Mouse (Mus musculus) forebrain, embryonic 14.5 days (tissue): ENCODE measurements around the gene AI661453. TPM values are rescaled to one million over a fixed set of nuclear protein-coding genes. Genes with fewer than 3 reads are reported as not detected.
A peak's percentile ranks its signal among the peaks of the same experiment; 100 is the strongest.

Experiments used
- ATAC-seq: fragments of 200-750 bp; cut with Nextera tagmentation; 2 replicates; pipeline ENCODE4 v1.8.0; 2017; ENCODE audit warnings: mild to moderate bottlenecking, moderate library complexity
- DNase-seq: peaks from one replicate; pipeline ENCODE4 v3.0.0-alpha.2; 2015; ENCODE audit warnings: low spot score
- H3K27ac ChIP-seq: fragments of 300-500 bp; sonication (generic); 2 replicates; pipeline ENCODE4 v1.5.1; 2014; ENCODE audit warnings: low read depth, mild to moderate bottlenecking, control low read depth, low read length, moderate library complexity
- H3K27me3 ChIP-seq: fragments of 300-500 bp; sonication (generic); replicated peaks from 2 replicates; pipeline ENCODE4 v1.6.1; 2014; ENCODE audit warnings: low read length, control low read depth, mixed read lengths; ENCODE audit not compliant: control insufficient read depth, insufficient read depth
- H3K36me3 ChIP-seq: fragments of 300-500 bp; sonication (generic); 2 replicates; pipeline ENCODE4 v1.6.1; 2014; ENCODE audit warnings: low read length, control low read depth; ENCODE audit not compliant: control insufficient read depth, insufficient read depth
- H3K4me1 ChIP-seq: fragments of 300-500 bp; sonication (generic); 2 replicates; pipeline ENCODE4 v1.6.1; 2014; ENCODE audit warnings: antibody characterized with exemption, low read length, control low read depth; ENCODE audit not compliant: control insufficient read depth, insufficient read depth
- H3K4me2 ChIP-seq: fragments of 300-500 bp; sonication (generic); 2 replicates; pipeline ENCODE4 v1.6.1; 2014; ENCODE audit warnings: mild to moderate bottlenecking, control low read depth, low read length
- H3K4me3 ChIP-seq: fragments of 300-500 bp; sonication (generic); 2 replicates; pipeline ENCODE4 v1.5.1; 2014; ENCODE audit warnings: low read depth, low read length, control low read depth
- H3K9ac ChIP-seq: fragments of 300-500 bp; sonication (generic); 2 replicates; pipeline ENCODE4 v1.6.1; 2014; ENCODE audit warnings: mild to moderate bottlenecking, low read length, control low read depth, moderate library complexity
- H3K9me3 ChIP-seq: fragments of 300-500 bp; sonication (generic); replicated peaks from 2 replicates; pipeline ENCODE4 v1.6.1; 2016; ENCODE audit warnings: low read length, control low read depth, mixed read lengths; ENCODE audit not compliant: control insufficient read depth
- WGBS: fragments of 180-500 bp; shearing (Covaris S2); extraction: QIAGEN DNeasy Blood & Tissue Kit; methylation state at CpG from one replicate; pipeline ENCODE4 v1.1.7; 2014; 5-methylcytosine and 5-hydroxymethylcytosine counted together
- polyA plus RNA-seq: library from polyadenylated mRNA; unstranded; fragments of >200 nt; fragmentation: Nextera tagmentation; extraction: Ambion mirVana; gene quantifications from 2 replicates; pipeline ENCODE4 v1.2.1, GENCODE M21; 2014

The AI661453 gene
- polyA plus RNA-seq, 1 experiment from 2014 or later, result 0.18 TPM

DNA sequence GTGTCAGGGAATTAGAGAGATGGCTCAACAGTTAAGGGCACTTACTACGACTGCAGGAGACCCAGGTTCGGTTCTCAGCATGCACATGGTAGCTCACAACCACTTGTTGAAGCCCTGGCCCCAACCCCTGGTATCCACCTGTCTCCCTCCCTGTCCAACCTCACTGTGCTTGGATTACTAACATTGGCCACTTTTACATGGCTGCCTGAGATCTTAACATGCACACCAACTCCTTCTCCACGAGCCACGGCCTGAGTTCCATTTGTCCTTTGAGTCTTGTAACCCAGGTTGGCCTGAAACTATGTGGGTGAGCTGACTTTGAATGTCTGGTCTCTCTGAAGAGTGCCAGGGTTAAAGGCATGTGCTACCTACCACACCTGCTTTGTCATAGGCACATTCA, 70.3 kb downstream of the AI661453 start:
- DNase-seq (no peak), ATAC-seq (no peak)
- H3K9me3 ChIP-seq, result no peaks in the 10 kb centered on the region
- 91% methylated on average over 4 of the region's 4 CpGs for WGBS
- H3K27me3 ChIP-seq, result no peaks in the 10 kb centered on the region
- no peak overlapping the region for H3K27ac ChIP-seq
- H3K36me3 ChIP-seq, result no peaks in the 10 kb centered on the region
- H3K4me2 ChIP-seq, result no peak overlapping the region
- H3K9ac ChIP-seq, result no peak overlapping the region
- H3K4me1 ChIP-seq, result no peaks in the 10 kb centered on the region; the same call in 1 of the 2 replicates
- no peak overlapping the region for H3K4me3 ChIP-seq

DNA sequence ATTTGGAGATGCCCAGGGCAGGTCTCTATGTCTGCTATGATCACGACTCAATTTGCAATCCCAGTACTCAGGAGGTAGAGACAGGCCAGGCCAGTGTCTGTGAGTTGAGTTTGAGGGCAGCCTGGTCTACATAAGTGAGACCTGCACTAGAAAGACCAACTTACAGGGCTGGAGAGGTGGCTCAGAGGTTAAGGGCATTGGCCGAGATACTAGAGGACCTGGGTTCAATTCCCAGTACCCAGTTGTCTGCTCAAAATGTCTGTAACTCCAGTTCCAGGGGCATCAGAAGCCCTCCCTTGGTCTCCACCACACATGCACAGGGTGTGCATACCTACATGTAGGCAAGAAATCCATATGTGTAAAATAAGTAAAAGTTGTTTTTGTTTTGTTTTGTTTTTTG, 71.1 kb downstream of the AI661453 start:
- Histone ChIP-seq H3K27me3 (no peaks in the 10 kb centered on the region), H3K27ac (no peak overlapping the region), H3K4me1 (no peaks in the 10 kb centered on the region; the same call in 1 of the 2 replicates), H3K4me2 (no peak overlapping the region), H3K9me3 (no peaks in the 10 kb centered on the region), H3K9ac (no peak overlapping the region), H3K36me3 (no peaks in the 10 kb centered on the region), H3K4me3 (no peak overlapping the region)
- DNase-seq (no peak), ATAC-seq (no peak)
- WGBS, result 89% methylated on average over 2 of the region's 2 CpGs

DNA sequence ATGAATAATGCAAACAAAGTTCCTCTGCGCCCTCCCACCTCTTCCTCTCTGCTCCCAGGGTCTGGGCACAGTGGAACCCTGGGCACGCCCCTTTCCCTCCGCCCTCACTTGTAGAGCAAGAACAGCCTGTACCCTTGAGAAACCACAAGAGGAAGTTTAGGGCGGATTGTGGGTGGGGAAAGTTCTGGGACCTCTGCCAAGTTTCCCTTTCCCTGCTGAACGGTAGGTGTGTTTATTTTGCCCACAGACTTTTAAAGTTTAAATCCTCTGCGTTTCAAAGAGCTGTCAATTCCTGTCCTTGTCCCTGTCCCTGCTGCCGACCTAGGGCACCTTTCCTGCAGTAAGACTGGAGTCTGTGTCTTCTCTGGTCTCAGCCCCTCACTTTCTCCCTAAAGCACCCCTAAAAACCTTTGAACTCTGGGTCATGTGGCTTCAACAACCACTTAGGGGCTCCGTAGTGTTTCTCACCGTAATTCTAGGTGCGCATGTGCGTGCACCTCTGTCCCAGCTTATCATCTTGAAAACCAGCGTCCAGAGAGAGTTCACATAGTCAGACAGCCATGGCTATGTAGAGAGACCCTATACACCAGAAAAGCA, 71.7 kb downstream of the AI661453 start:
- H3K4me3 ChIP-seq, result no peak overlapping the region
- no peak for ATAC-seq
- 41% methylated on average over 12 of the region's 12 CpGs for WGBS
- H3K27ac ChIP-seq, result no peak overlapping the region
- H3K9ac ChIP-seq, result no peak overlapping the region
- no peaks in the 10 kb centered on the region for H3K9me3 ChIP-seq
- H3K27me3 ChIP-seq, result no peaks in the 10 kb centered on the region
- no peaks in the 10 kb centered on the region for H3K36me3 ChIP-seq
- no peaks in the 10 kb centered on the region; the same call in 1 of the 2 replicates for H3K4me1 ChIP-seq
- DNase-seq, result peak; percentile 73
- H3K4me2 ChIP-seq, result no peak overlapping the region

DNA sequence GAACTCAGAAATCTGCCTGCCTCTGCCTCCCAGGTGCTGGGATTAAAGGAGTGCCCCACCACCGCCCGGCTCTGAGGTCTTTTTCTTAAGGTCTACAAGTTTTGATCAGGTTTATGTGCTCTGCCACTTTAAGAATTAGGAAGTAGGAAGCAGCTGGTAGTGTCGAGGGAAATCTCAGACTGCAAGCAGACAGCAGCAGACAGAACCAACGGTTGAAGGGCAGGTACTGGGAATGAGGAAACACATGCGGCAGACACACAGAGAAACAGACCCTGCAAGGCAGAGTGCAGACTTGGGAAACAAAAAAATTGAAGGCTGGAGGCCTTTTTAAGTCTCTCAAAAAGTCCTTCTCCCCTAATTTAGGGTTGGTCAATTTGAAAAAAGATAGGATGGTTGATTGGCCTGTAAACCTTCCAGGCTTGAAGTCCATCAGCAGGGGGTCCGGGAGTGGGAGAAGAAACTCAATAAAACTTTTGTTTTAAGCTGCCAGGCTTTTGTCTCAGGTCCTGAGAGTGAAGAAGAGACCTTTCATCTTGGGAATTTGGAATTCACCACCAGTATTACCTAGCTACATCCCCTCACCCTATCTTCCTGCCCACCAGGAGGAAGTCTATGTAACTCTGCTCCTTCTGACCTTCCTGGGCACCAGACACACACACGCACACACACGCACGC, 72.8 kb downstream of the AI661453 start:
- H3K9me3 ChIP-seq, result no peaks in the 10 kb centered on the region
- 49% methylated on average over 9 of the region's 9 CpGs for WGBS
- DNase-seq, result no peak
- H3K4me3 ChIP-seq, result no peak overlapping the region
- H3K4me1 ChIP-seq, result no peaks in the 10 kb centered on the region; the same call in 1 of the 2 replicates
- ATAC-seq, result no peak
- no peak overlapping the region for H3K27ac ChIP-seq
- no peaks in the 10 kb centered on the region for H3K36me3 ChIP-seq
- H3K9ac ChIP-seq, result no peak overlapping the region
- H3K27me3 ChIP-seq, result no peaks in the 10 kb centered on the region
- H3K4me2 ChIP-seq, result no peak overlapping the region

DNA sequence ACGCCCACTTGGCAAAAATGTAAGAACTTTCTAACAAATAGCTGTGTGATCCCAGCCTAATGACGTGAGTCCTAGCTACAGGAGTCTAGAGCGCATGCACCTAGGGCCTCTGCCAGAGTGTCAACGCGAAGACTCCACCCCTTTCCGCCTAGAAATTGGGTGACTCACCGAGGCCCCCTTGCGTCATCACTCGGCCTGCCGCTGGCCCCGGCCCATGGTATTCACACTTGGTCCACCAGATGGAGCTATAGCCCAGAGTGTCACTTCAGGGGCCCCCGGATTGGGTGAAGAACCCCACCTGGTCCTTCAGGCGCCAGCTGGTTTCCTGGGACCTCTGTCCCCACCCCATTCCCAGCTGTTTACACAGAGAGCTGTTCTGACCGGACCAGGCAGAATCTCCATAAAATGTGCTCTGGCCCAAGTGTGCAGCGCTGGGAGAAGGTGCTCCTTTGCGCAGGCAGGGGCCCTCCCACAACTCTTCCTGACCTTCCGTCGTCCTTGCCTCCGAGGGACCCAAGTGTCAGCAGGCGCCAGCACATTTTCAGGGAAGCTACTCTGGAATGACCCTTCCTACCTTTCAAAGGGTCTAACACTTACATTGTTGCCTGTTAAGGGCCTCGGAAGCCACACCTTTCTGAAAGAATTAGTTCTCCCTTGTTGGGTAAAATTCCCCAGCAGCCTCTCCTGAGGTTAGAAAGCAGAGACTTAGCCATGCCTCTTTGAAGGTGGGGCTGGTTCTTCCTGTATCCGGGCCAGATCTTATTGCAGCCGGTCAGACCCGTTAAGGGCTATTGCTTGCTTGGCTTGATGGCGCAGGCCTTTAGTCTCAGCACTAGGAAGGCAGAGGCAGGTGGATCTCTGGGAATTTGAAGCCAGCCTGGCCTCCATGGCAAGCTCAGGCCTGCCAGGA, 75.0 kb downstream of the AI661453 start:
- Histone ChIP-seq H3K36me3 (no peaks in the 10 kb centered on the region), H3K9me3 (no peaks in the 10 kb centered on the region), H3K4me1 (no peaks in the 10 kb centered on the region), H3K9ac (peak overlapping the region; percentile 25; the same call in 1 of the 2 replicates), H3K4me2 (peak overlapping the region; percentile 24; the same call in 1 of the 2 replicates), H3K27me3 (no peaks in the 10 kb centered on the region), H3K27ac (no peak overlapping the region), H3K4me3 (no peak overlapping the region)
- 16% methylated on average over 25 of the region's 25 CpGs for WGBS
- ATAC-seq, result peak; percentile 92
- peak; percentile 94 for DNase-seq

DNA sequence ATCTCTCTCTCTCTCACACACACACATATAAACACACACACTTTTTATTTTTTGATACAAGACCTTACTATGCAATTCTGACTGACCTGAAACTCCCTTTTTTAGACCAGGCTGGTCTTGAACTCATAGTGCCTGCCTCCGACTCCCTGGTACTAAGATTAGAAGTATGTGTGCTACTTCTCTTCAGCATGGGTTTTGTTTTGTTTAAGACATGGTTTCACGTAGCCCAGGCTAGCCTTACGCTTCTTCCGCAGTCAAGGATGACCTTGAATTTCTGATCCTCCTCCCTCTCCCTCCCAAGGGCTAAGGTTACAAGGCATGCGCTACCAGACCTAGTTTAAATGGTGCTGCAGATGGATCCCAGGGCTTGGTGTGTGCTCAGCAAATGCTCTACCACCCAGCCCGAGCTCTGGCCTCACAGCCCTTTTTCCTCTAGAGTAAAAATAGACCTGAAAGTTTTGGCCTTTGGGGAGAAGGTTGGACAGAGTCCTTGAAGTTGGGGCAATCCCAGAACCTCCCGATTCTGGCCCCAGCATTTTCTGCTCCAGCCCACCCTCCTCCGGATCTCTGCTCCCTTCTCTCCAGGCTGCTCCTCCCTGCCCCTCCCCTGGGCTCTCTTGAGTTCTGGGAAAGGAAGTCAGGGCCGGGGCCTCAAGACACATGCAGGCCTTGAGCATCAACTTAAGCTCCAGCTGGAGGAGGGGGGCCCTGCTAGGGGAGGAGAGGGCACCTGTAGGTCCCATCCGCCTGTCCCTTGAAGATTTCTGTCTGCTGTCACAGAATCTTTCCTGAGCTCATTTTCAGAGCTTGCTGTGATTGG, 76.8 kb downstream of the AI661453 start:
- Histone ChIP-seq H3K4me2 (no peak overlapping the region), H3K9ac (no peak overlapping the region), H3K4me3 (no peak overlapping the region), H3K36me3 (no peaks in the 10 kb centered on the region), H3K27me3 (no peaks in the 10 kb centered on the region), H3K9me3 (no peaks in the 10 kb centered on the region), H3K4me1 (no peaks in the 10 kb centered on the region), H3K27ac (no peak overlapping the region)
- WGBS, result 78% methylated on average over 10 of the region's 10 CpGs
- no peak for ATAC-seq
- DNase-seq, result no peak

DNA sequence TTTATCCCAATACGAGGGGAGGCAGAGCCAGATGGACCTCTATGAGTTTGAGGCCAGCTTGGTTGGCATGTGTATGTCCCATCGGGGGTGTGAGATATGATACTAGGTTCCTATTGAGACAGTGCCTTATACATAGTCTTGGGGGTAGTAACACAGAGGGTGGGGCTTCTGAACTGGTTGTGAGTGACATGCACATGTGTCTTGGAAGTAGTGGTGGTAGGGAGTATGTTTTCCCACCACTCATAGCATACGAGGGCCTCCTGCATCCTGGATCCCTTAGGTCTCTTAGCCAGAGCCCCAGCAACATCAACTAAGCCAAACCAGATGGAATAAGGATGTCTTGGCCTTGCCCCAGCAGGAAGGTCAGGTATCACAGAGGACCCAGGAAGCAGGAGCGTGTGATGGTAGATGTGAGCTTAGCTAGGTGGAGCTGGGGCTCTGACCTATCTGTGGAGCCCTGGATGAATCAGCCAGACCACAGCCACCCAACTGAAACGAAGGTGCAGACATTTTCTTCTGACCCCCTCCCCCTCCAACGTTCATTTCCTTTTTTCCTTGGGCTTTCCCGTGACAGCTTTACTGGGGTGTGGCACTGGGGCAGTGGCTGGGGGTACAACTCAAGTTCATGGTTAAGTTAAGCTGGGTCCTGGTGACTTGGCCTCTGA, 78.9 kb downstream of the AI661453 start:
- Histone ChIP-seq H3K36me3 (no peaks in the 10 kb centered on the region), H3K9ac (no peak overlapping the region), H3K27me3 (no peaks in the 10 kb centered on the region), H3K4me1 (no peaks in the 10 kb centered on the region), H3K9me3 (no peaks in the 10 kb centered on the region), H3K4me3 (no peak overlapping the region), H3K27ac (no peak overlapping the region), H3K4me2 (no peak overlapping the region)
- no peak for DNase-seq
- WGBS, result 89% methylated on average over 7 of the region's 7 CpGs
- no peak for ATAC-seq

DNA sequence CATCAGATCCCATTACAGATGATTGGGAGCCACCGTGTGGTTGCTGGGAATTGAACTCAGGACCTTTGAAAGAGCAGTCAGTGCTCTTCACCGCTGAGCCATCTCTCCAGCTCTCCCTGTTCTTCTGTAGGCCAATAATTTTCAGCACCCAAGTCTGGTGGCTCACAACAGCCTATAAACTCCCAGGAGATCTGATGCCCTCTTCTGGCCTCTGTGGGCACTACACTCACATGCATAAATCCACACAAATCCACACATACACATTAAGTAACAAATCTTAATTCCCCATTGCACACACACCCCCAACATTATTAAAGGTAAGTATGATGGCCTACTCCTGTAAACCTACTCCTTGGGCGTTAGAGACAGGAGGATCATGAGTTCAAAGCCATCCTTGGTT, 79.8 kb downstream of the AI661453 start:
- H3K4me3 ChIP-seq, result no peak overlapping the region
- H3K4me2 ChIP-seq, result no peak overlapping the region
- no peaks in the 10 kb centered on the region for H3K27me3 ChIP-seq
- H3K27ac ChIP-seq, result no peak overlapping the region
- 95% methylated on average over 3 of the region's 3 CpGs for WGBS
- ATAC-seq (no peak), DNase-seq (no peak)
- H3K9ac ChIP-seq, result no peak overlapping the region
- no peaks in the 10 kb centered on the region for H3K4me1 ChIP-seq
- H3K9me3 ChIP-seq, result no peaks in the 10 kb centered on the region
- H3K36me3 ChIP-seq, result no peaks in the 10 kb centered on the region
